Mouse (Mus musculus) limb, embryonic 14.5 days (tissue): ENCODE measurements at regions not wholly inside any gene's neighbourhood (a gene's known extent, or its start where the extent isn't known, plus 50 kb on each side); places are given as distances from the start of the nearest gene placed in this dataset.

Experiments
- ATAC-seq: fragments of 200-750 bp; cut with Nextera tagmentation; 2 replicates; pipeline ENCODE4 v1.8.0; 2017; ENCODE audit warnings: low read depth, moderate number of reproducible peaks, moderate TSS enrichment; ENCODE audit not compliant: low FRiP score
- DNase-seq: peaks from one replicate; pipeline ENCODE4 v3.0.0-alpha.2; 2015; ENCODE audit warnings: low spot score
- H3K27ac ChIP-seq: fragments of 300-500 bp; sonication (generic); replicated peaks from 2 replicates; pipeline ENCODE4 v1.5.1; 2014; ENCODE audit warnings: low read depth, mild to moderate bottlenecking, low read length, moderate library complexity, mixed read lengths
- H3K27me3 ChIP-seq: fragments of 300-500 bp; sonication (generic); 2 replicates; pipeline ENCODE4 v1.6.1; 2014; ENCODE audit warnings: low read length, mixed read lengths; ENCODE audit not compliant: control insufficient read depth, insufficient read depth
- H3K36me3 ChIP-seq: fragments of 300-500 bp; sonication (generic); 2 replicates; pipeline ENCODE4 v1.6.1; 2014; ENCODE audit warnings: mild to moderate bottlenecking, low read length, moderate library complexity, mixed read lengths; ENCODE audit not compliant: control insufficient read depth, insufficient read depth
- H3K4me1 ChIP-seq: fragments of 300-500 bp; sonication (generic); 2 replicates; pipeline ENCODE4 v1.6.1; 2014; ENCODE audit warnings: antibody characterized with exemption, low read length, mixed read lengths; ENCODE audit not compliant: control insufficient read depth, insufficient read depth
- H3K4me2 ChIP-seq: fragments of 300-500 bp; sonication (generic); replicated peaks from 2 replicates; pipeline ENCODE4 v1.6.1; 2014; ENCODE audit warnings: low read depth, mild to moderate bottlenecking, low read length, moderate library complexity; ENCODE audit not compliant: severe bottlenecking
- H3K4me3 ChIP-seq: fragments of 300-500 bp; sonication (generic); replicated peaks from 2 replicates; pipeline ENCODE4 v1.5.1; 2014; ENCODE audit warnings: low read length
- H3K9ac ChIP-seq: fragments of 300-500 bp; sonication (generic); 2 replicates; pipeline ENCODE4 v1.6.1; 2014; ENCODE audit warnings: mild to moderate bottlenecking, low read depth, low read length, moderate library complexity; ENCODE audit not compliant: severe bottlenecking
- H3K9me3 ChIP-seq: fragments of 300-500 bp; sonication (generic); 2 replicates; pipeline ENCODE4 v1.6.1; 2016; ENCODE audit warnings: low read length; ENCODE audit not compliant: control insufficient read depth
- POLR2A ChIP-seq: fragments of 200-500 bp; IDR thresholded peaks from 2 replicates; pipeline ENCODE4 v1.8.0; 2012; ENCODE audit warnings: inconsistent platforms, mild to moderate bottlenecking, moderate library complexity, borderline replicate concordance; ENCODE audit not compliant: insufficient read depth, insufficient read length; ENCODE audit errors: extremely low read depth
- WGBS: fragments of 180-500 bp; shearing (Covaris S2); extraction: QIAGEN DNeasy Blood & Tissue Kit; methylation state at CpG from one replicate; pipeline ENCODE4 v1.1.7; 2014; 5-methylcytosine and 5-hydroxymethylcytosine counted together

- no peak for TF ChIP-seq POLR2A
- ATAC-seq = no peak
Observed at GRCm38 (mm10) chr14:76917139-76917929, 119.2 kb upstream of the Ccdc122 start.

GRCm38 (mm10) chr14:76913850-76914249 is 122.7 kb upstream of the Ccdc122 start:
- ATAC-seq (no peak), DNase-seq (no peak)
- no peaks in the 10 kb centered on the region for H3K9me3 ChIP-seq
- no peak for TF ChIP-seq POLR2A
- H3K4me1 ChIP-seq = no peaks in the 10 kb centered on the region
- no peak overlapping the region for H3K4me2 ChIP-seq
- no peak overlapping the region for H3K4me3 ChIP-seq
- no peak overlapping the region for H3K9ac ChIP-seq
- H3K27me3 ChIP-seq = no peaks in the 10 kb centered on the region
- 88% methylated on average over 2 of the region's 3 CpGs for WGBS
- no peaks in the 10 kb centered on the region for H3K36me3 ChIP-seq
- H3K27ac ChIP-seq = no peak overlapping the region

More at GRCm38 (mm10) chr14:76917139-76917929, 119.2 kb upstream of the Ccdc122 start:
- H3K4me2 ChIP-seq = no peak overlapping the region
- H3K9ac ChIP-seq = no peak overlapping the region
- no peaks in the 10 kb centered on the region for H3K27me3 ChIP-seq
- no peak overlapping the region for H3K27ac ChIP-seq
- H3K4me1 ChIP-seq = no peaks in the 10 kb centered on the region
- 58% methylated on average over 10 of the region's 10 CpGs for WGBS
- DNase-seq = no peak
- no peak overlapping the region for H3K4me3 ChIP-seq
- no peaks in the 10 kb centered on the region for H3K9me3 ChIP-seq
- no peaks in the 10 kb centered on the region for H3K36me3 ChIP-seq

- no peak overlapping the region for H3K27ac ChIP-seq
- ATAC-seq (no peak), DNase-seq (no peak)
Observed at GRCm38 (mm10) chr14:76912301-76913001, 124.1 kb upstream of the Ccdc122 start.

GRCm38 (mm10) chr14:76911271-76911670 is 125.3 kb upstream of the Ccdc122 start:
- 83% methylated on average over 5 of the region's 5 CpGs for WGBS

More at GRCm38 (mm10) chr14:76912301-76913001, 124.1 kb upstream of the Ccdc122 start:
- 31% methylated on average over 8 of the region's 8 CpGs for WGBS
- Histone ChIP-seq H3K9me3 (no peaks in the 10 kb centered on the region), H3K4me2 (no peak overlapping the region), H3K9ac (no peak overlapping the region), H3K4me3 (no peak overlapping the region), H3K27me3 (no peaks in the 10 kb centered on the region), H3K36me3 (no peaks in the 10 kb centered on the region), H3K4me1 (no peaks in the 10 kb centered on the region)
- no peak for TF ChIP-seq POLR2A

GRCm38 (mm10) chr14:76910186-76910585 is 126.4 kb upstream of the Ccdc122 start:
- Histone ChIP-seq H3K9ac (no peak overlapping the region), H3K9me3 (no peaks in the 10 kb centered on the region), H3K36me3 (no peaks in the 10 kb centered on the region), H3K4me1 (no peaks in the 10 kb centered on the region), H3K4me2 (no peak overlapping the region), H3K4me3 (no peak overlapping the region), H3K27ac (no peak overlapping the region), H3K27me3 (no peaks in the 10 kb centered on the region)
- DNase-seq = no peak
- 85% methylated on average over 5 of the region's 5 CpGs for WGBS
- TF ChIP-seq POLR2A = no peak
- ATAC-seq = no peak

More at GRCm38 (mm10) chr14:76911271-76911670, 125.3 kb upstream of the Ccdc122 start:
- H3K9me3 ChIP-seq = no peaks in the 10 kb centered on the region
- no peaks in the 10 kb centered on the region for H3K27me3 ChIP-seq
- no peaks in the 10 kb centered on the region for H3K4me1 ChIP-seq
- no peak for ATAC-seq
- no peak overlapping the region for H3K27ac ChIP-seq
- no peak overlapping the region for H3K9ac ChIP-seq
- TF ChIP-seq POLR2A = no peak
- no peaks in the 10 kb centered on the region for H3K36me3 ChIP-seq
- no peak overlapping the region for H3K4me2 ChIP-seq
- no peak overlapping the region for H3K4me3 ChIP-seq
- no peak for DNase-seq
